Mouse (Mus musculus) right cerebral cortex, postnatal 4 days (tissue): Measurements from ENCODE around the gene Fam71f1.
A peak's percentile ranks its signal among the peaks of the same experiment; 100 is the strongest.

Experiments
- DNase-seq: peaks from one replicate; pipeline ENCODE4 v3.0.0-alpha.2; 2022

Gene Fam71f1

DNA sequence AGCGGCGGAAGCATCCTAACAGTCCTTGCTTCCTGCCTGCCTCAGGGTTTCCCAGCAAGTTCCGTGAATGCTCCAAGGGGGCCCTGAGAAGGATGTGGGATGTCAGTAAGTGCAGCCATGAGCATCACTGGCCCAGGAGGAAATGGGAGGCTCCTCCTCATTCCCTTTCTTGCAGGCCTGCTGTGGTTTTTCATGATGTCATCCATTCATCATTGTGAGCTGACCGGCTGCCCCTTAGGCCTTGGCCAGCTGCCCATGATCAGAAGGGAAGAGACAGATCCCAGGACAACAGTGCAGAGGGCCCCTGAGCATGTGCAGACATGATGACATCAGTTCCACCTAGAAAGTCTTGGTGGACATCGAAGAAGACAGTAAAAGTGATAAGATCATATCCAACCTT is at the start of gene Fam71f1:
Gene Fam71f1, plus strand, starts transcription at position 262 of the 400 bp plus-strand sequence.
- peak; percentile 7 for DNase-seq

DNA sequence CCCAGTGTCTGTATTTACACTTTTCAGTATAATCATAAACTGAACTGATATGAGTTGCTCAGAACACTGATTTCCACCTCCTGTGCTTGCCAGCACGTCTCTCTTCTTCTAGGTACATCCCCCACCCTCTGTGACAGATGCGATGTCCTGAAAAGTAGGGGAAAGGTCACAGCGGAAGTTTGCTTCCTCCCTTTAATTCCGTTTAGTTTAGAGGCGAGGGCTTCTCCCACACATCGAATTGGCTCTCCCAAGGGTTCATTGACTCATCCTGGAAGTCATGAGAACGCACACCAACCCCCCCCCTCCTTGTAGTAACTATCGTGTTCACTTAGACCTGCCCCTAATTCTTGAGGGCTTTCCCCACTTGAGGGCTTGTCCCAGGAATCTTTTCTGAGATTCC is 48.0 kb upstream of the Fam71f1 start:
- no peak for DNase-seq

DNA sequence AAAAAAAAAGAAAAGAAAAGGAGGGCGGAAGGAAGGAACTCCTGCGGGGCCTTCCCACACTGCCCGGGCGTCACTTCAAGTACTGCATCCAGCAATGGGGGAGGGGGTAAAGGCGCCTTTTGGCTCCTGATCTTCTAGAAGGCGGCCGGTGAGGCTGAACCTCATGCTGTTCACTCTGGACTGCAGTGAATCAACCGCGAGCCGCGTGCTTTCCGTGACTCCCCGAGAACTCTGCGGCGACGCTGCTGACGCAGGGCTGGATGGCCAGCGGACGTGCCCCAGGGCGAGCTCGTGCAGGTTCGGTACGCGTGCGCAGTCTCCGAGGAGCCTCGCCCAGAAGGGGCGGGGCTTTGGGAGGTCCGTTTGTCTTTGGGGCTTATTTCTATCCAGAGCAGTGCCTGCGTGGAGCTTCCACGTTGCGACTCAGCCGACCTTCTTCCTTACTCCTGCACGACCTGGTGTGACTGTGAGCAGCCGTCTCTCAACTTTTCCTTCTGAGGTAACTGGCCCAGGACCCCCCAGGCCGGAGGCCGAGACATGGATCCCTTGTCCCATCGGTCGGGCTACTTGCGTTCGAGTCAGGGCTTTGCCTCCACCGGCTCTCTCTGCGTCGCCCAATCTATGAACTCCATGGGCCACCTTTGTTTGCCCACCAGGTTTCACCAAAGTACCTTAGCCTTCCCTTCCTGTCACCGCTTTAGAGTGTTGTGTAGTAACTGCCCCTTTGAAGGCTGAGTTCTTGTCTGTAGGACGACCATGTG is 46.4 kb upstream of the Fam71f1 start, which contains the start of gene Hilpda:
Gene Hilpda, plus strand, starts transcription at position 177 of the 761 bp plus-strand sequence.
- peak; percentile 82 for DNase-seq

DNA sequence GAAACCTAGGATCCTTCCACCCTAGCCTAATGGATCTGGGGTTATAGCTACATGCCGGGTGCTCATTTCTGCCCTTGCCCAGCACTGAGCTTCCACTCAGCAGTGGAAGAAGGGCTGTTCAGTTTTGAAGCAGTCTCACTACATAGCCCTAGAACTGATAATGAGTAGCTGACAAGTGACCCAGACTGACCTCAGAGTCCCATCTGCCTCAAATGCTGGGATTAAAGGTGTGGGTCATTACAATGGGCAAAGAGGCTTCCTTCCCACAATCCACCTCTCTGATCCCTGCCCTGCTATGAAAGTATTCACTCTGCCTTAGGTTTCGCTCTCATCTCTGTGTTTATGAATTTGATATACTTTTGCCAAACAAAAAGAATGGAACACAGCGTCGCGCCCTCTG is 42.2 kb upstream of the Fam71f1 start:
- no peak for DNase-seq

DNA sequence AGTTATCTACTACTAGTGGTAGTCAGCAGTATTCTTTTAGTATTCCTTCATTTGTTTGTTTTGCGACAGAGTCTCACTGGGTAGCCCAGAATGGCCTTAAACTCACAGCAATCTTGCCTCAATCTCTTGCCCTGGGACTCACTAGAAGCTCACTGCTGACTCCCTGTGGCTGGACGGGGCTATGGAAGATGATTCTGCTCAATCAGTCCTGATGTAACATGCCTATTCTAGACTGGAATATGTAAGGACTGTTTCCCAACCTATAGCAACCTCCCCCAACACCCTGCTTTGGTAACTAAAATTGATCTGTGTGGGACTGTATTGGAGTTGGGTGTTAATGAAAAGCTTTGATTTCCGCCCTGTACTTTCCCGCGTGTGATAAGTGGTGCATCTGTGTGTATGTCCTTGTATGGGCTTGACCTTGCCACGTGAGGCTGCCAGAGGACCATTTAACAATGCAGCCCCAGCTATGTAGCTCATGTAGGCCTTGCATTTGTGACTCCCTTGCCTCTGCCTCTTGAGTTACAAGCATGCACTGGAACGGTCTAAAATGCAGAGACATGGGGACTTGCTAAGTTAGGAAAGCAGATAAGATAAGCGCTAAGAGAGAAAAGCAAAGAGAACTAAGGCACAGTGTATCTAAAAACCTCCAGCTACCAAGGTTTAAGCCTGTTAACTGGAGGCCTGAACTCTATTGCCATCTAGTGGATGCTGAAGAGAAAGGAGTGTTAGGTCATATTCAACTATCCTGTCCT is 40.2 kb upstream of the Fam71f1 start:
- DNase-seq, result peak; percentile 31

DNA sequence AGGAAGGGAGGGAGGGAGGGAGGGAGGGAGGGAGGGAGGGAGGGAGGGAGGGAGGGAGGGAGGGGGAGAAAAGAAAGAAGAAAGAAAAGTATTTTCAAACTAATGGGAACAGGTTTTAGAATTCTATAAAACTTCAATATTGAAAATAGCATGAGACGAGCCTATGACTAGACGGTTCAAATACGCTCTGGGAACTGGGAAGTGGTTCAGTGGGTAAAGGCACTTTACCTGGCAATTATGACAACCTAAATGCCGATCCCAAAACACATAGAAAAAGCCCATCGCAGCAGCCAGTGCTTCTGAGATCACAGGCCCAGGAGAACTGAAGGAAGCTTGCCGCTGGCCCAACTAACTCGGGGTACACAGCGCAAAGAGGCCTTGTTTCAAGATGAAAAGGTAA is 39.6 kb upstream of the Fam71f1 start, which contains the start of gene Fam71f2:
Gene Fam71f2, plus strand, starts transcription at position 301 of the 400 bp plus-strand sequence.
- DNase-seq, result no peak

DNA sequence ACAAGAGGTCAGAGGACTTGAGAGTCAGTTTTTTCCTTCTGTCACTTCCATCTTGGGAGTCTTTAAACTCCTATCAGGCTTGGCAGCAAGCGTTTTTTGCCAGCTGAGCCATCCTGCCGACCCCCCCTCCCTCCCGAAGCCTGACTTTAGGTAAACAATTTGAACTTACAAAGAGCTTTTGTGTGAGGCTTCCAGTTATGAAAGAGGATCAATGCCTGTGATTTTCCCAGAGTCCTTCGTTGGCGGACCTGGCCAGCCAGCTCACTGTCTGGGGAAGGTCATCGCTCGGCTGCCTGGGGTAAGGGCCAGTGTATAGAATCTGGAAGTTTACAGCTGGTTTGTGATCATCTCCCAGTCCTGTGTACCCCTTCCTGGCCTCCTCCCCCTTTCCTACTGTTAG is 38.3 kb upstream of the Fam71f1 start:
- DNase-seq, result no peak

DNA sequence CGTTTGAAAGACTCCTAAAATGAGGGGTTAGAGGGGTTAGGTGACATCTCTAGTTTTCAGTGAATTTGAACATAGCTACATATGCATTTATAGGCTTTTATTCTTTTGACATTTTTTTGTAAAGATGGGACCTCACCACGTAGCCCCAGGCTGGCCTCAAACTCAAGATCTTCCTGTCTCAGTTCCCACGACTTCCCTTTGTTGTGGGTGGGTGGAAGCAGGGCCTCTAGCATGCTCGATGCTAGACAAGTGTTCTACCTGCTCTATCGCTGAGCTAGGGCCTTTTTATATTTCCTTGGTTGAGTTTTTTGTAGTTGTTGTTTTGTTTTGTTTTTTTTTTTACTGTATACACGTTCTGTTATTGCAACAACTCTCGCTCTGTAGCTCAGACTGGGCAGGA is 32.1 kb upstream of the Fam71f1 start:
- DNase-seq, result no peak

DNA sequence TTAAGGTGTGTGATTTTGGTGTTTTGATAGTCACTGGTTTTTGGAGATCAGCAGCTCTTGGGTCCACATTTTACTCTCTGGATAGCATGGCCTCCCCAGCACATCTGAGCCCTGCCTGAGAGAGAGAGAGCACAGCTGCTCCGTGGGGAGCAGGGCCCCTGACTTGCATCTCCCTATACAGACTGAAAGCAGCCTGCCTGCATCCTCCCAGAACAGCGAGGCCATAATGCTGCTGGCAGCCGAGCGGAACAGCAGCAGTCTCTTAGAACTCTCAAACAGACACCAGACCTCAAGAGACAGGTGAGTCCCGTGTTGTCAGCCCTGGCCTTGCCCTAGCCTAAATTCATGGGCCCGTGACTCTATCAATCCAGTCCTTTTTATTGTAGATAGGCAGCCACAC is 31.5 kb upstream of the Fam71f1 start:
- no peak for DNase-seq

DNA sequence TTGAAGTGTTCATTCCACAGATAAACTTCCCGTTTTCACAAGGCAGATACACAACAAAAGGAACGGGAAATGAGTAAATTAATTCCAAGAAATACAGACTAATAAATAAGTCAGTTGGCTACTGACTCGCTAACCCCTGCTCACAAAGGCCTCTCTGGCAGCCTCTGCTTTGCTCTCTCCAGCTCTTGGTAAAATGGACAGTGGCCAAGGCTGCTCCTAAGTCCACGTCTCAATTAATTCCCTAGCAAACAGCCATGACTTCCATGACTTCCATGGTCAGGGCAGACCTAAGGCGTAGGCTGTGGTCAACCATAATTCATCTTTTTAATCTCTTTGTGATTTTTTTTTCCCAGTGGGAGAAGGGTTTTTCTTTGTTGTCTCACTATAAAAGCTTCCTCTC is 31.0 kb upstream of the Fam71f1 start:
- no peak for DNase-seq

DNA sequence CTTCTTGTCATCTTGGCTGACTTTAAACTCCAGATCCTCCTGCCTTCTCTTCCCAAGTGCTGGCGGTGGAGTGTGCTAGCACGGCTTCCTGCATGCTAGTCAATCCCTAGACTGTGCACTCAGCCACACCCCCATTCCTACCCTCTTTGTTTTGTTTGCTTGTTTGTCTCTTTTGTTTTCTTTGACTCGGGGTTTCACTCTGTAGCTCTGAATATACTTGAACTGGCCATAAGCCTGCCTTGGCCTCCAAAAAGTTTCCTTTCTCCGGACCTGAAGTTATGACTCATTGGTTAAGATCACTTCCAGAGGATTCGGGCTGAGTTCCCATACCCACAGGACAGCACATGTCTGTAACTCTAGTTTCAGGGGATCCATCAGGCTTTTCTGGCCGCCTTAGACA is 30.3 kb upstream of the Fam71f1 start:
- DNase-seq, result no peak

DNA sequence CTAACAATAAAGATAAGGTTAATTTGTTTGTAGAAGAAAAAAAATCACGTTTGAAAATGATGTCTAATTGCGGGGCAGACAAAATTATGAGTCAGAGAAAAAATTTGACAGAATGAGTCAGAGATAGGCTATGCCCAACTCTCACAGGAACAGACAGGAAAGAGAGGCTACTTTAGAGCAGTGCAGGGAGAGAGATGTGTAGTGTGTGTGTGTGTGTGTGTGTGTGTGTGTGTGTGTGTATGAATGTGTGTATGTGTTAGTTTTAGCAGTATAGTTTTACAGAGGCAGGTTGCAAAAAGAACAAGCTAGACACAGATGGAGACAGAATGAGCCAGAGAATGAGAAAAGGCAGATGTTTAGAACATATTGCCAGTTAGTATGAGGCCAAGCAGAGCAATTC is 19.8 kb upstream of the Fam71f1 start:
- no peak for DNase-seq

DNA sequence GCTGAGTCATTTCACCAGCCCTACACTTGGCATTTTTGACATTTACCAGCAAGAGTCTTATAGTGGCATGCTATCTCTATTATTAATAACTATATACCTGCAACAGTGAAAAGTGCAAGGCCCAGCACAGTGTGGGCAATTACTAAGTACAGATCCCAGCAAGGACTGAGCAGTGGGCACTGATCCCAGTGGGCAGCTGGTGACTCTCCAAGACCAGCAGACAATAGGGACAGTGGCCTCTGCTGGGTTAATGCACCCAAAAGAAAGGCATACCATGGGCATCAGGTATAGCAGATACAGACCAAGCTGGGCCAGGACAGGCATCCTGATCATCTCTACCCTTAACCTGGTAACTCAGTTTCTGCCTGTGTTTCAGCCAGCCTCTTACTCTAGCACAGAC is 15.7 kb upstream of the Fam71f1 start:
- no peak for DNase-seq

DNA sequence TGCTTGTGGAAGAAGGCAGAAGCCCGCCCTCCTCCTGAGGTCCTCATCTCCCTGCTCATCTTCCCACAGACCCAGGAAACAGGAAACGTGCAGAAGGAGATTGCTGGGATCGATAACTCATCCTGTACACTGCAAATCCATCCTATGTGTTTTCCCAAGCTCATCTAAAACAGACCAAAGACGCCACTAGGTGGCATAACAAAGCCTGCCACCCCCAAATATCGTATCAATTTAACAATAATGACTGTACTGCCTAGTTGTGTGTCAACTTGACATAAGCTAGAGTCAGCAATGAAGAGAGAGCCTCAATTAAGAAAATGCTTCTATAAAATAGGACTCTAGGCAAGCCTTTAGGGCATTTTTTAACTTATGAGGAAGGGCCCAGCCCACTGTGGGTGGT is 15.2 kb upstream of the Fam71f1 start:
- DNase-seq, result no peak

DNA sequence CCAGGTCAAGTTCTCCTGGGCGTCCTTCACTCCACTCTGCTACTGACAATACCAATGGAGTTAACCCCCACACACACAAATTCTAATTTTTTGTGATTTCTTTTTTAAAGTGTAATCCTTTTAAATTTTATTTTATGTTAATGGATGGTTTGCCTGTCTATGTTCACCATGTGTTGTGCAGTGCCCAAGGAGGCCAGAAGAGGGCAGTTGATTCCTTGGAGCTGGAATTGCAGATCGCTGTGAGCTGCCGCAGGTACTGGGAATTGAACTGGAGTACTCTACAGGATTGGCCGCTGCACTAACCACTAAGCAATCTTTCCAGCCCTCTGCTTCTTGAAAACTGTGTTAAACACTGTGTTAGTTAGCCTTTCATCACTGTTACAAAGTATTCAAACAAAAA is 13.5 kb upstream of the Fam71f1 start:
- no peak for DNase-seq

DNA sequence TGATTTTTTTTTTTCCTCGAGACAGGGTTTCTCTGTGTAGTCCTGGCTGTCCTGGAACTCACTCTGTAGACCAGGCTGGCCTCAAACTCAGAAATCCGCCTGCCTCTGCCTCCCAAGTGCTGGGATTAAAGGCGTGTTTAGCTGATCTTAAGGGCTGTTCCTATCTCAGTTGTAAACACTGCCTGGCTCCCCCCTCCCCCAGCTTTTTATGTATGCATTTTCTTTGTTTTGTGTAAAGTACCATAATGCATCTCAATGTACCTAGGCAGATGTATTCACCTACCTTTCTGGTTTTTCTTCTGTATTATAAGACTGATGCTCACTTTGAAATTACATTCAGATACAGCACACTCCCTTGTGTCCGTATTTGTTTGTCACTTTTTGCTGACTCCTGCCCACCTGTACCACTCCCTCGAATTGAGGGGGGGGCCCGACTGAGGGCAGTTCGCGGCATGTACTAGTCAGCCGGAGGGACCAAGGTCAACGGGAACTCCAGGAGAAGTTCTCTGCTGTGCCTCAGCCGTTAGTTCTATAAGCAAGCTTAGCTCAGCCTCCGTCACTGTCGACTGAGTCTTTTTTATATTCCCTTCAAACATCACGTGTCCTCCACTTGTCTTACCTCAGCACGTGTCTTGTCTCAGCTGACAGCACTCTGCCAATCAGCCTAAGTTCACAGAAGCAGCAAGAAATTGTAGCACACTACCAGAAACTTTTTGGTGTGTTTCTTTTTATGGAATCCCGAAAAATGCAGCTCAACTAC is 9.9 kb upstream of the Fam71f1 start:
- no peak for DNase-seq

DNA sequence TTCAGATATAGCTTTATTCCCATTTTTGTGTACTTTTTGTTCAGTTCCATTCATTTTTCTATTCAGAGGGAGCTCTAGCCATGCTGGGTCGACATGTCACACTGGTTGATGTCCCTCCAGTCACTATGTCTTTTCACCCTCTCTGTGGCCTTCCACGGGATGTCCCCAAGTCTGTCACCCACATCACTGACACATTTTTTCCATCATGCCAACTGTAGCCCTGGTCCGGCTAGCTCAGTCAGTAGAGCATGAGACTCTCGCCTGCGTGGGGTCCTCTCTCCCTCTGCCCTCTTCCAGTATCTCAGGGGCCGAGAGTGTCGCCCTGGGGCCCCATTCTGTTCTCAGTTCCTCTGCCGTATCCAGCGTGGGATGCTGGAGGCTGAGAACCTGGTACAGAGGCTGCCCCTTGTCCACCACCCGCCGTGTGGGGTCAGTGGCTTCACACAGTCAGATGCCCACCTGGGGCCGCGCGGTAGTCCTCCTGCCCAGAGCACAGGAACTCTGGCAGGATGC is 5.2 kb upstream of the Fam71f1 start:
- no peak for DNase-seq

DNA sequence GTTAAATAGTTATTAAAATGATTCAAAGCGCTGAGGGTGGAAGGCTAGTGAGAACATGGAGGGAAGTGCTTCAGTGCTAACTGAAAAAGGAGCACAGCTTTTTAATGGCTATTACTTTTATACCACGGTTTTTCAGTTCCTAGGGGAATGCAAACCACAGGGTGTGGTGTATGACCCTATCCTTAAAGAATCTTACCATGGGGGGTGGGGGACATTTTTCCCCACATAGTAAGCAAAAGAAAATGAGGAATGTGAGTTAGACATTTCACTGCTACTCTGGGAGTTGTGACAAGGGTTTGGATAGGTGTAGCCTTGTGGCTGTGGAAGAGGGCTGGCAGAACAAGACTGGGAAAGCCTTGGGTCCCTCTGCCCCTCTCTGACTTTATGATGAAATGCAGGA is 1.7 kb upstream of the Fam71f1 start:
- DNase-seq, result no peak

DNA sequence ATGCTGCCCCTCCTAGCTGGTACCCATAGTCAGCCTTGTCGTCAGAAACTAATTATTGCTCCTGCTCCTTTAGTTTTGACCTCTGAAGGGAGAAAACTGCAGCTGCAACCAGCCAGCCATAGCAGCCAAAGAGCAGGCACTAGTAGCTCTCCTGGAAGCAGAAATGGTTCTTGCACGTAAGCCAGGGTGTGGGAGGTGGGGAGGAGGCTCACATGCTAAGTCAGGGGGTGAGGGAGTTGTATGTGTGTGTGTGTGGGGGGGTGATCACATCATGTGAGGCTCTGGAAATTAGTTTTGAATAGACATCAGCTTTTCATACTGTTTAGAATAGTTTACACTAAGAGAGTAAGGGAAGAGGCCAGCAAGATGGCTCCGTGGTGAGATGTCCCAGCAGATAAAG is 999 bp upstream of the Fam71f1 start:
- DNase-seq, result no peak

DNA sequence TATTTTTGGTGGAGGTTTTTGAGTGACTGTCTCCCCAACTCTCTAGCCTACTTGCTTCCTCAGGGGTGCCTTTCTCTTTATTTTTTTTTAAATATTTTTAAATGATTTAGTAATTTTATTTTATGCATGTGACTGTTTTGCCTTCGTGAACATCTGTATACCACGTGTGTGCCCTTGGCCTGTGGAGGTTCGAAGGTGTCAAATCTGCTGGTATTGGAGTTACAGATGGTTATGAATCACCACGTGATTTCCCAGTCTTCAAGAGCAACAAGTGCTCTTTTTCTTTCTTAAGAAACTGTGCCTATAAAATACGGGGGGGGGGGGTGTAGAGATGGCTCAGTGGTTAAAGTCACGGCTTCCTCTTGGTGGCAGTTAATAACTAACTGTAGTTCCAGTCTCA is 2.6 kb downstream of the Fam71f1 start:
- no peak for DNase-seq

DNA sequence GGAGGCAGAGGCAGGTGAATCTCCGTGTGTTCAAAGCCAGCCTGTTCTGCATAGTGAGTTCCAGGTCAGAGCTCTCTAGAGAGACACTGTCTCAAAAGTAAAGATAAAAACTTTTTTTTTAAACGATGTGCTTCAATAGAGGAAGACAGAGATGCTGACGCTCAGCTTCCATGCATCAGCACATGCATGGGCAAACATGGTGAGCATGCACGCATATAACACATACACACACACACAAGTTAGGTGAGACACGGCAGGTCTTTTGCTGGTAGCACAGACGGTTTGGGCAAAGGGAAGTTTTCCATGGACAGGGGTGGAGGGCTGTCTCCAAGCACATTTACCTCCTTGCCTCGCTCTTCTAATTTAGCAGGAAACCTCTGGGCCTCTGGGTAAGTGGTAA is 3.2 kb downstream of the Fam71f1 start:
- no peak for DNase-seq

DNA sequence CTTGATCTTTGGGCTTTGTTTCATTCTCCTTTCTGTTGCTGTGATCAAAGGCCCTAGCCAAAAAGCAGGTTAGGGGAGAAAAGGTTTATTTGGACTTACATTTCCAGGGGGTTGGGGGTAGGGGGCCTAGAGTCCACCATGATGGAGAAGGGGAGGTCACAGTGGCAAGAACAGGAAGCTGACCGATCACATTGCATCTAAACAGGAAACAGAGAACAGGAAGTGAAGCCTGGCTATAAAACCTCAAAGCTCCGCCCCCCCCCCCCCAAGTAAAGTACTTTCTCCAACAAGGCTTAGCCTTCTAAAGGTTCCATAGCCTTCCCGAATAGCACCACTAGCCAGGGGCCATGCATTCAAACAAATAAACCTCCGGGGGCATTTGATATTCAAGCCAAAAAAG is 3.8 kb downstream of the Fam71f1 start:
- no peak for DNase-seq

DNA sequence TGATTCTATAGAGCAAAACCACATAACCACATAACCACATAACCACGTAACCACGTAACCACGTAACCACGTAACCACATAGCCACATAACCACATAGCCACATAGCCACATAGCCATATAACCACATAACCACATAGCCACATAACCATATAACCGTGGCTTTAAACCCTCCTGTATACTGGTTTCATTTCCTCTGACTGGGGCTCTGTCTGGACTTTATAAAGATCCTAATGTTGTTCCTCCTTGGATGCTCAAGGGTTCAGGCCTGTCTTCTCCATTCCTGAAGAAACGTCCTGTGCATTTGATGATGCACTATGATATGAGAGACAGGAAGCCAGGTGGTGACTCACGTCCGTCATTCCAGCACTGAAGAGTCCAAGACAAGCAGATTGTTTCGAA is 8.0 kb downstream of the Fam71f1 start:
- no peak for DNase-seq
